Mouse (Mus musculus) megakaryocyte, embryonic 14.5 days (primary cell): ENCODE data around the gene Frmd4b. TPM values are rescaled to one million over a fixed set of nuclear protein-coding genes. Genes with fewer than 3 reads are reported as not detected.

Experiments
- H3K27me3 ChIP-seq: replicated peaks from 2 replicates; pipeline ENCODE3; 2012; ENCODE audit warnings: inconsistent platforms
- H3K36me3 ChIP-seq: replicated peaks from 2 replicates; pipeline ENCODE3; 2012; ENCODE audit warnings: low read length, inconsistent platforms, mixed read lengths
- H3K4me1 ChIP-seq: 2 replicates; pipeline ENCODE4 v1.6.1; 2012; ENCODE audit warnings: inconsistent platforms
- H3K4me3 ChIP-seq: replicated peaks from 2 replicates; pipeline ENCODE3; 2012; ENCODE audit warnings: moderate library complexity, mild to moderate bottlenecking, inconsistent platforms
- H3K9me3 ChIP-seq: 2 replicates; pipeline ENCODE4 v1.6.1; 2012; ENCODE audit warnings: inconsistent platforms
- FLI1 ChIP-seq: IDR thresholded peaks from 2 replicates; pipeline ENCODE4 v1.6.1; 2012; ENCODE audit warnings: low read length, inconsistent platforms, mixed read lengths
- GATA1 ChIP-seq: IDR thresholded peaks from 3 replicates; pipeline ENCODE4 v1.6.1; 2012; ENCODE audit warnings: mixed read lengths, low read length, inconsistent platforms, borderline replicate concordance
- polyA plus RNA-seq: library from polyadenylated mRNA; stranded (reverse); fragments of >175 nt; gene quantifications from 2 replicates; pipeline ENCODE4 v1.2.3, GENCODE M21; 2012; ENCODE audit warnings: low replicate concordance; ENCODE audit not compliant: insufficient read depth

Frmd4b gene
- polyA plus RNA-seq, 1 experiment, result 9.2 TPM

GRCm38 (mm10) chr6:97463898-97464524, 153.3 kb downstream of the Frmd4b start:
- peaks cover 8% of the 10 kb centered on the region for H3K9me3 ChIP-seq
- peaks cover 26% of the 10 kb centered on the region for H3K27me3 ChIP-seq
- H3K36me3 ChIP-seq, result no peaks in the 10 kb centered on the region
- H3K4me3 ChIP-seq, result peak overlapping the region; percentile 50
- H3K4me1 ChIP-seq, result peaks cover 30% of the 10 kb centered on the region
- no peak for TF ChIP-seq GATA1
- no peak for TF ChIP-seq FLI1

DNA sequence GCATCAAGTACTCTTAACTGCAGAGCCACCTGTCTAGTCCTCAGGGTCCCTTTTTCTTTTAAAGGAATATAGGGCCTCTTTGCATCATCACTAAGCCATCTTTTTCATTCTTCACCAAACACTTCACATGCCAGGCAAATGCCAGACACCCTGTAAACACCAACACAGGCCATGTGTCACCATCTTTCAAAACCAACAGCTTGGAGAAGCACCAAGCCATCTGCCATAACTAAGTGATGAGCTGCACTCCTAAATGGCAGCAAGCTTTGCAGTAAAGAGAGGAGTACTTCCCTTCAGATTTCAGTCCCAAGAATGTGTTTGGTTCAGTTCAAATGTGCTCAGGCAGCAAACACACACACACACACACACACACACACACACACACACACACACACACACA, 154.9 kb downstream of the Frmd4b start:
- H3K4me3 ChIP-seq, result no peak overlapping the region
- peaks cover 46% of the 10 kb centered on the region for H3K4me1 ChIP-seq
- H3K9me3 ChIP-seq, result no peaks in the 10 kb centered on the region
- H3K36me3 ChIP-seq, result no peaks in the 10 kb centered on the region
- peaks cover 26% of the 10 kb centered on the region for H3K27me3 ChIP-seq
- no peak for TF ChIP-seq GATA1
- no peak for TF ChIP-seq FLI1

DNA sequence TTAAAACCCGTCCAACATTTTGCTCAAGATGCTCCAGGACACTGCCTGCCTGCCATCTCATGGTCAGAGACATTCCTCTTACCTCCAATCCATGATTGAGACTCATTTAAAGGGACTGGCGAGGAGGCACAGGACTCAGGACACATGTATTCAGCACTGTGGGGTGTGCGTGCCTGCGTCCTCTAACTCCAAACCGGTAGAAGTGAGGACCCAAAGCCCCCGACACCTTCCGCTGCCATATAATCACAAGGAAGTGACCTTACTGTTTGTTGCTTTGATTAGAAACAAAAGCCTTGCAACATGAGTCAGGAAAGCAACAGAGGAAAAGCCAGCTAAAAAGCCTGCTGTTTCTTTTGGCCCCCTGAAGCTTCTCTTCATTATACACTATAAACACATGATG, 158.2 kb downstream of the Frmd4b start:
- TF ChIP-seq GATA1, result no peak
- no peak for TF ChIP-seq FLI1
- Histone ChIP-seq H3K4me1 (peaks cover 59% of the 10 kb centered on the region), H3K36me3 (no peaks in the 10 kb centered on the region), H3K27me3 (peaks cover 19% of the 10 kb centered on the region), H3K4me3 (no peak overlapping the region), H3K9me3 (no peaks in the 10 kb centered on the region)

DNA sequence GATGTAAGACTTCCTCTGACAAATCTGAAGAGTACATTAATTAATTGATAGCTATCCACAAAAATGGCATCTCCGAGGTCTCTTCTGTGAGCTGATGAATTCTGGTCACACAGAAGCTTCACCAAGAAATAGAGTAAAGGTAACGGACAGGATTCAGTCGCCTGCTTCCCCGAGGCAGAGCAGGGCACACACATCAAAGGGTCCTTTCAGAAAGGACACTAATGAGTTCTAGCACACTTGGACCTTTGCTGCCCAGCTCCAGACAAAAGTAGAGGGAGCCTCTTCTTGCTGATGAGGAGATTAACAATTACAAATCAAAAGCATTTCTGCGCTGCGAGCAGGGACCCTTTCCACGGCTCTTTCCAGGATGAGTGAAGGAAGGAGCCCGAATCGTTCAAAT, 159.0 kb downstream of the Frmd4b start:
- Histone ChIP-seq H3K36me3 (no peaks in the 10 kb centered on the region), H3K9me3 (no peaks in the 10 kb centered on the region), H3K4me3 (no peak overlapping the region), H3K4me1 (peaks cover 51% of the 10 kb centered on the region), H3K27me3 (peaks cover 15% of the 10 kb centered on the region)
- no peak for TF ChIP-seq FLI1
- TF ChIP-seq GATA1, result no peak

DNA sequence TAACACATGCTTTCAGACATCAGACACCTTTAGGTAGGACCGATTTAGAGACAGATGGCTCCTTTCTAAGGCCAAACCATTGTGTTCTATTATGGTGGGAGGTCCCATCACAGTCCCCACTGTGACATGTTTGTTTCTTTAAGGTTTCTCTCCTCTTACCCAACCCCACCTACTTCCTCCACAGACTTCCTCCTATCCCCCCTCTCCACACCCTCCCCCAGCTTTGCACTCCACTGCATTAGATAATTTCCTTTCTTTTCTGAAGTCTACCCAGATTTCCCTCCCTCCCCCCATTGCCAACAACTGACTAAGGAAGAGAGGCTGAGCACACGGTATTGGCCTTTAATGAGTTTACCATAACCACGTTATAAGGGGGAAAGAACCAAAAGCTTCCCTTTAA, 159.4 kb downstream of the Frmd4b start:
- H3K27me3 ChIP-seq, result peaks cover 14% of the 10 kb centered on the region
- peaks cover 47% of the 10 kb centered on the region for H3K4me1 ChIP-seq
- H3K36me3 ChIP-seq, result no peaks in the 10 kb centered on the region
- TF ChIP-seq GATA1 (no peak), FLI1 (no peak)
- peak overlapping the region; percentile 15 for H3K4me3 ChIP-seq
- H3K9me3 ChIP-seq, result no peaks in the 10 kb centered on the region

GRCm38 (mm10) chr6:97457210-97457609, 160.1 kb downstream of the Frmd4b start:
- peaks cover 48% of the 10 kb centered on the region for H3K4me1 ChIP-seq

DNA sequence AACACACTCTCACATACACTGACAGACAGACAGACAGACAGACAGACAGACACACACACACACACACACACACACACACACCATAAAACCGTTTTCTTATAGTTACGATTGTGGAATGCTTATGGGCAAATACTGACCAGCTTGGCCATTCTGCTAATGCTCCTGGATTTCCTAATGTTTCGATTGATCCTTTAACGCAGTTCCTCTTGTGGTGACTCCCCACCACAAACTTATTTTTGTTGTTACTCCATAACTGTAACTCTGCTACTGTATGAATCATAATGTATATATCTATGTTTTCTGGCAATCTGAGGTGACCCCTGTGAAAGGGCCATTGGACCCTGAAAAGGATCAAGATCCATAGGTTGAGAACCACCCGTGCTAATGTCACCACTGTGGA, 165.1 kb downstream of the Frmd4b start:
- no peaks in the 10 kb centered on the region for H3K9me3 ChIP-seq
- no peak overlapping the region for H3K4me3 ChIP-seq
- peaks cover 6% of the 10 kb centered on the region for H3K27me3 ChIP-seq
- no peaks in the 10 kb centered on the region for H3K36me3 ChIP-seq
- H3K4me1 ChIP-seq, result peaks cover 25% of the 10 kb centered on the region
- TF ChIP-seq GATA1, result no peak
- no peak for TF ChIP-seq FLI1

More at GRCm38 (mm10) chr6:97457210-97457609, 160.1 kb downstream of the Frmd4b start:
- H3K27me3 ChIP-seq, result peaks cover 9% of the 10 kb centered on the region
- no peaks in the 10 kb centered on the region for H3K9me3 ChIP-seq
- H3K36me3 ChIP-seq, result no peaks in the 10 kb centered on the region
- no peak for TF ChIP-seq GATA1
- H3K4me3 ChIP-seq, result peak overlapping the region; percentile 78

- H3K4me1 ChIP-seq, result peaks cover 34% of the 10 kb centered on the region
- H3K36me3 ChIP-seq, result no peaks in the 10 kb centered on the region
- H3K4me3 ChIP-seq, result no peak overlapping the region
- H3K9me3 ChIP-seq, result no peaks in the 10 kb centered on the region
- H3K27me3 ChIP-seq, result peaks cover 3% of the 10 kb centered on the region
- TF ChIP-seq FLI1, result no peak
- no peak for TF ChIP-seq GATA1
Observed at GRCm38 (mm10) chr6:97449806-97450205, 167.5 kb downstream of the Frmd4b start.

GRCm38 (mm10) chr6:97447020-97447419, 170.3 kb downstream of the Frmd4b start:
- peaks cover 52% of the 10 kb centered on the region for H3K4me1 ChIP-seq
- no peaks in the 10 kb centered on the region for H3K36me3 ChIP-seq
- TF ChIP-seq GATA1 (no peak), FLI1 (no peak)
- H3K9me3 ChIP-seq, result no peaks in the 10 kb centered on the region
- H3K27me3 ChIP-seq, result no peaks in the 10 kb centered on the region
- H3K4me3 ChIP-seq, result peak overlapping the region; percentile 25

- H3K9me3 ChIP-seq, result no peaks in the 10 kb centered on the region
- no peak overlapping the region for H3K4me3 ChIP-seq
- TF ChIP-seq GATA1, result no peak
- no peak for TF ChIP-seq FLI1
- no peaks in the 10 kb centered on the region for H3K36me3 ChIP-seq
- peaks cover 78% of the 10 kb centered on the region for H3K4me1 ChIP-seq
- H3K27me3 ChIP-seq, result no peaks in the 10 kb centered on the region
Observed at GRCm38 (mm10) chr6:97444145-97444544, 173.2 kb downstream of the Frmd4b start.
